Mouse (Mus musculus) cerebellum, adult 8-10 months (tissue): Measurements from ENCODE around the gene Aldh1l1.

ENCODE experiments used
- DNase-seq: peaks from one replicate; pipeline ENCODE4 v3.0.0; 2022

Aldh1l1 gene

DNA sequence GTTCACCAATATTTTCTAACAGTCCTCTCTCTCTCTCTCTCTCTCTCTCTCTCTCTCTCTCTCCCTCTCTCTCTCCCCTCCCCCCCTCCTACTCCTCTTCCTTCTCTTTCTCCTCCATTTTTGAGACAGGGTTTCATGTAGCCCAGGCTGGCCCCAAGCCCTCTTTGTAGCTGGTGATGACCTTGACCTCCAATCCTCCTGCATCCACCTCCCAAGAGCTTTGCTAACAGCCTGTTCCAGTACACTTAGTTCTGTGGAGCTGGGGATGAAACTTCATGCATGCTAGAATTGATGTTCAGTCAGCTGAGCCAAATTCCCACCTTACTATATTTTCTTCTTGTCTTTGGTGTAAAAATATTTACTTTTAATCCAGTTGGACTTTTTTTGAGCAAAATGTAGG is 67.0 kb downstream of the Aldh1l1 start:
- DNase-seq, result no peak

DNA sequence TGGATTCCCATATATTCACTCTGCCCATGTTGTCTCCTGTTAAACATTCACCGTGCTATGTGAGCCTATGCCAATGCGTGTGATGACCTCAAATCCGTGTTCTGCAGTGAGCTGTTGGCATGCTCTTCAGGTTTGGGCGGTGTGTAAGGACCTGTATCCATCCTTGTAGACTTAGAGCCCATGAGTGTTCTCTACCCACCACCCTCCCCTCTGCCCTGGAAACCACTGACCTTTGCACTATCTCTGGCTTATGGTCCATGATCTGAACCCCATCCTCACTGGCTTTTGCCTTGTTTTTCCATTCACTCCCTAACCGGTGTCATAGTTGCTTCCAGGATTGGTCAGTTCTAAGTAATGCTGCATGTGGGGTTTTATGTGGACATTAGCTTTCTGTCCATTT is 67.5 kb downstream of the Aldh1l1 start:
- DNase-seq, result no peak

DNA sequence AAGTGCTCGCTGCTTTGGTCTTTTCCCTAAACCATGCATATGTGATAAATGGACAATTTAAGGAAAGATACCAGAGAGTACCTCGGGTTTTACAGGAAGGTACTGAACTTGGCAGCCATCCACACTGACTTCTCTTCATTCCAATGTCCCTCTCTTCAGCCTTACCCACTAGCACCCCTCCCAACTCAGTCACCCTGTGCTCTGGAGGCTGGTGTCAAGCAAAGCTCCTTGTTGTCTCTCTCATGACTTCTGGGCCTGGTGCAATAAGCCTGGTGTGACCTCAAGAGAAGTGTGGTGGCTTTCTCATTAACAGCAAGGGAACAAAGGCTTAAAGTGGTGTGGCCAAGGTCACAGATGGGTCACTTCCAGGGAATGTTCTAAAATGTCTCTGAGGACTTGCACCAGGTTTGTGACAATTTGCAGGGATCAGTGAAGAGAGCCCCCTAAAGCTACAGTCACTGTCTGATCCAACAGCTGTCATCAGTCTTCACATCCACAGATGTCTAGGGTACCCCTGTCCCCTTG is 70.4 kb downstream of the Aldh1l1 start:
- DNase-seq, result no peak

DNA sequence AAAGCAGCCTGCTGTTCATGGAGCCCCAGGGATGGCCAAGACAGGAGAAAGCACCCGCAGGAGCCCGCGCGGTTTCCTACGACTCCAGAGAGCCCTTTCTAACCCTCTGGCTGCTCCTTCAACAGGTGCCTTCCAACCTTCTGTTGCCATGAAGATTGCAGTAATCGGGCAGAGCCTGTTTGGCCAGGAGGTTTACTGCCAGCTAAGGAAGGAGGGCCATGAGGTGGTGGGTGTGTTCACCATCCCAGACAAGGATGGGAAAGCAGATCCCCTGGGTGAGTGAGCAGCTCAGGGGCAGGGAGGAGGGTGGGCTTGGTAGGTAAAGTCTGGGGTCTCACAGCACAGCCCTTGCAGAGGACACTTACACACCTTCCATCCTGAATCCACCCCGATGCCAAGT is 70.8 kb downstream of the Aldh1l1 start:
- DNase-seq, result no peak

DNA sequence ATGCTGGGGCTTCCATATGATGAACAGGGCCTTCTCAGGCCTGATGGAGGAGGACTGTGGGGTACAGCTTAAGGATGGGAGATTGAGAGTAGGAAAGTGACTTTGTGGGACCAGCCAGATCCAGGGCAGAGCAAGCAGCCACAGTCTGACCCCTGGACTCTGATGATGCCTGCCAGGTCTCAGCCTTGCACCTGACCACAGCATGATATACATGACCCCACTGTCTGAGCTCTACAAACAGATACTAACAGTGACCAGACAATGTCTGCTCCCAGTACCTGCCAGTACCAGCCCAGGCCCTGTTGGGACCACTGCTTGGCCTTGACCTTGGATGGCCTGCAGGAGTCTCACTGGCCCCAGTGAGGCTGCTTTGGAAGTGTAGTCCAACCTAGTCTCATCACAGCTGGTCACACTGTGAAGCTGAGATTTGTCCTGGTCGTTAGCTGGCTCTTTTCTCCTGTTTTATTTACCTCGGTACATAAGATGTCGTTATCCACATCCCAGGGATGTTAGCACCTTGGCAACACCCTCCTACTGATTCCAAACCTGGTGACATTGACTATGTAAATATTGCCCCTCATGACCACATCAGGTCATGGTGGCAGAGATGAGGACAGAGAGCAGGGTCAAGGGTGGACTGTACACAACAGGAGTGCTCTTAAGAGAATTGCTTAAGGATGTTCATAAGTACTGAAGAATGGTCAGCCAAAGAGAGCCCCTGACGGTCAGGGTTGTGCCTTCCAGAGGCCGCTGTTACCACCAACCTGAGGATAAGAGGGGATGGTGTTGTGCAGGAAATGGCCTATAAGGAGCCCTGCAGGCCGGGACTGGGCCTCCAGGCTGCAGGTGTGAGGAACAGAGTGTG is 71.8 kb downstream of the Aldh1l1 start:
- no peak for DNase-seq

DNA sequence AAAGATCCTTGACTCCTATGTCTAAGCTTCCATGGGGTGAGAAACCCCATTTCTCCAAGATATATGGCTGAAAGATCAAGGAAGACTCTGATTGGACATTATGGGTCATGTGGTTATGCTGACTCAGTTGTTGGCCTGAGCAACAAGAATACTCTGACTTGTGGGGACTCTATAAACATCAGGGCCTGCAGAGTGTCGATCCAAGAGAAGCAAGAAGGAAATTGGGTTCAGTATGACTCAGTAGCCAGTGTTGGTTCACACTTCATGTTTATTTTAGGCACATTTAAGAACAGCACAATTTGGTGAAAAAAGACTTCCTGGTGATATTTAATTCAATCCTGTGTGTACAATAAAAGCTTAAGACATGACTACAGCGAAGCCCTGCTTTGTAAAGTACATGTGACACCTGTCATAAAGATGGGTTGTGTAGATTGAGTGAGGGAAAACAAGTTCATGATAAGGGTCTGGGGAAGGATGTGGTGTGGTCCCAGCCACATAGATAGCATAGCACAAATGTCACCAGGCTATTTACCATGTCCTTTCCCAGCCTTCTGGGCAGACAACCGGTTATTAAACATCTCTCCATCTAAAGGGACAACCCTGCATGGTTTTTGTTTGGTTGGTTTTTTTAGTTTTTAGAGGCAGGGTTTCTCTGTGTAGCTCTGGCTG is 74.3 kb downstream of the Aldh1l1 start:
- no peak for DNase-seq

DNA sequence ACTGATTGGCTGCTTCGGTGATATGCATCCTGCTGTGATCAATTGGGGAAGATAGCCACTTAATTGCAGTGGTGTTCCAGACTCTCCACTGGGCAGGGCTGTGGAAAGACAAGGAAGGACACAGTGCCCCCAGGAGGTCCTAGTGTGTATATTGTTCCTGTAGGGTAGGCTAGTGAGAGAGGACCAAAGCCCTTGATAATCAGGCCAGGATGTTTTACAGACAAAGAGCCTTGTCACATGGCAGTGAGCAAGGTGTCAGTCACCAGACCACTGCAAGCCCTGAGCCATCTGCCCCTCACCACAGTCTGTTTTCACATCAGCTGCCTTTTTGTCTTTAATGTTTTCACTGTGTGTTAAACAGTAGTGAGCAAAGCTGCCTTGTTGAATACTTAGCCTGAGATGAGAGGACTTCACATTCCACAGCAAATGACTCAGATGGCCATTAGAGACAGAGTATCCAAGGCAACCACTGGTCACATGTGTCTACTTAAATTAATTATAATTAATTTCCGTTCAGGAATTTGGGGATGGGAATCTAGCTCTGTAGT is 75.1 kb downstream of the Aldh1l1 start:
- no peak for DNase-seq

DNA sequence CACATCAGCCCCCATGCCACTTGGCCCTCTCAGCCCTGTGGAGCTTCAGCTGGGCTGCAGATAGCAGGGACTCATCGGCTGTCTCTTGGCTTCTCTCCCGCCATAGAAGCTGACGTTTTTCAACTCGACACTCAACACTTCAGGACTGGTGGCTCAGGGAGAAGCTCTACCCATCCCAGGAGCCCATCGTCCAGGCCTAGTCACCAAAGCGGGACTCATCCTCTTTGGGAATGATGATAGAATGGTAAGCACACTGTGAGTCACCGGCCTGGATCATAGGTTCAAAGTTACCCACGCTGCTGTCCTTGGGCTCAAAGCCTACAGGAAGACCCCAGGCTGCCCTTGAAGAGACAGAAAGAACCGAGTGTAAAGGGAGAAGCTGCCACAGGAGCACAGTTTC is 78.0 kb downstream of the Aldh1l1 start:
- DNase-seq, result no peak

DNA sequence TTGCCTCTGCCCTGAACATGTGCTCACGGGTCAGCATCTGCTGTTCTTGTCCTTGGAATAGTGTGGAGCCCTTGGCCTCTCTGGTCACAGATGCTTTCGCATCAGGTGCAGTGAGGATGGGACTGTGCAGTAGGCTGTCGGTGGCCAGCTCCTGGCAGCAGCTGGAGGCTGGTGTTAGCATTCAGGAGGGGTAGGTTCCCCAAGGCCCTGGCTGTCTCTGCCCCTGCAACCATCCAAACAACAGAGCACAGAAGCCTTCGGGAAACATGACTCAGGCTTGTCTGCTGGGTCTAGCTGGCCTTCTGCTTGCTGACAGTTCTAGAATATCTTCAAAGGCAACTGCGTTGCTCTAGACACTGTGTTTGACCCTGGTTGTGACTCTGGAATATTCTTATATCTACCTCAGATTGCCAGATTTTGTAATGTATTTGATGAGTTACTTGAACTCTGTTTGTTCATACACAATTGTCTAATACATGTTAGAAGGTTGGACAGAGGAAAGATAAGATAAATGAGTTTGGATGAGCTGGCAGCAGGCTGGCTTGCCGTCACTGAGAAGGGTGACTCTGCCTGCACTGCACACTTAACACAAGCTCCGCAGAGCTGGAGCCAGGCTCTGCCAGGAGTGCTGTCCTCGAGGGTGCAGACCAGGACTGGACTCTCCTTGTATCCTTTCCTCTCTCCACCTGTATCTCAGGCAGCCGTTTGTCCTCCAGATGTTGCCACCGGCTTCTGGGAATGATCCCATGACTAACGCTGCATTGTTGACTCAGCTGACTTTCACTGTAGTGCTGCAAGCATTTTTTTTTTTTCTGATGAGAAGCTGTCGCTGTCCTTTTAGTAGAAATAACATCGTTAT is 79.4 kb downstream of the Aldh1l1 start:
- DNase-seq, result no peak

DNA sequence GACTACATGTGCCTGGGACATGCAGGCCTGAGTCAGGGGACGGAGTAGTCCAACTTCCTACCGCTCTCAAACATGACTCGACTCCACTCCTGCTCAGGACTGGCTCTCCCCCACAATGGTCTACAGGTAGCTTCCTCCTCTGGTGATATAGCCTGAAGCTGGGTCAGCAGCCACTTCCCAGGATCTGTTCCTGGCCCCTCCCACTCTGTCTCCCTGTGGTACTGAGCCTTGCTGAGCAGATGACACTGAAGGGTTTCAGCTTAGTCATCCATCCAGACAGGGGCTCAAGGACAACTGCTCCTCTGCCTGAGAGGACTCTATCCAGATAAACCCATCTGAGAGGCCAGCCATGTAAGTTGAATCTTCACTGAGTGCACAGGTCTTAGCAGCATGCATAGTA is 81.3 kb downstream of the Aldh1l1 start:
- no peak for DNase-seq

DNA sequence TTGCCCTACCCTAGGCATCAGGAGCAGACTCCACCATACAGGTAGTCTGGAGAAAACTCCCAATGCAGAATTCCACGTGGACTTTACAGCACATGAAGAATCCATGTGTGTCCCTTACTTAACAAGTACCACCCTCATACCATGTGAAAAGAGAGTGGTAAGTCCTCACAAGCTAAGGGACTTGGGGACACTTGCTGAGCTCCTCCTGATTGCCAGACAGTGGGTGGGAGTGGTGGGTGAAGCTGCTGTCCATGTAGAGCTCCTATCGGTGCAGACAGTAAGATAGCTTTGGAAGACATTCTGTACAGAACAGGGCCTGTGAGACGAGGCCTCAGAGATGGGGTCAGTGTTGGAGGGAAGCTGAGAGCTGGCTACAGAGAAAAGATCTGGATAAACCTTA is 81.7 kb downstream of the Aldh1l1 start:
- DNase-seq, result no peak

DNA sequence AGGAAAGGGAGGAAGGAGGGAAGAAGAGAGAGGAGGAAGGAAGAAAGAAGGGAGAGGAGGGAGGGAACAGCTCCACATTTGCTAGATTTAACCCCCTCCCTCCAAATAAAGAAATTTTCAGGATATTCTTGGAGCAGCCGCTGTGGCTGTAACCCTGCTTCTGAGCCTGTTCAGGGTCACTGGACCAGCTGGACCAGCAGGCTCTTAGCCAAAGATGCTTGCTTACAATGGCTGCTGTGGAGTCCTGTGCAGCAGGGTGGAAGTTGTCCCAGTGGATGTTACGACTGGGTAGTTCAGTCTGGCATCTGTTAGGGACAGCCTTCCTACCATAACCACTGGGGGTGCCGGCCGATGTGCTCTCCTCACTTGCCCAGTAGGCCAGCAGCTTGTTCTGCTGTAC is 82.5 kb downstream of the Aldh1l1 start:
- DNase-seq, result no peak

DNA sequence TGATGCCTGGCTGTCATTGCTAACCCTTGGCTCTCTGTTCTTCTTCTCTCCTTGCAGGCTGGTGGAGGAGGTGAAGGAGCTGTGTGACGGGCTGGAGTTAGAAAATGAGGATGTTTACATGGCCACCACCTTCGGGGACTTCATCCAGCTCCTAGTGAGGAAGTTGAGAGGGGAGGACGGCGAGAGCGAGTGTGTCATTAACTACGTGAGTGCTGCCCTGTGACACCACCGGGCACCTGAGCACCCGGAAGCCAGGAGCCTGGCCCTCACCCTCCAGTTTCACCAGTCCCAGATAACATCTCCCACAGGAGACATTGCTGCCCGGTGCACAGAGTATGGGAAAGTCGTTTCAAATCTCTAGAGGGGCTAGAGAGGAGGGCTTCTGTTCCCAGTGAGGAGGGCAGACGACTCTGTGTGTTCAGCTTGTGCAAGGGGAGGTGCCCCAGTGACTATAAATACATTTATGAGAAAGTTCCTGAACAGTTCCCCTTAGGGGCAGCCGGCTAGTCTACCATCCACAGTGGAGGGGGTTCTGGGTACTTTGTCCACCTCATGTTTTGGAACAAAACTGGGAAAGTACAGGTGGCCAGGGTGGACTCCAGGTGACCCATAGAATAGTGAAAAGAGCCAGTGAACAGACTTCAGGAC is 83.6 kb downstream of the Aldh1l1 start:
- no peak for DNase-seq

DNA sequence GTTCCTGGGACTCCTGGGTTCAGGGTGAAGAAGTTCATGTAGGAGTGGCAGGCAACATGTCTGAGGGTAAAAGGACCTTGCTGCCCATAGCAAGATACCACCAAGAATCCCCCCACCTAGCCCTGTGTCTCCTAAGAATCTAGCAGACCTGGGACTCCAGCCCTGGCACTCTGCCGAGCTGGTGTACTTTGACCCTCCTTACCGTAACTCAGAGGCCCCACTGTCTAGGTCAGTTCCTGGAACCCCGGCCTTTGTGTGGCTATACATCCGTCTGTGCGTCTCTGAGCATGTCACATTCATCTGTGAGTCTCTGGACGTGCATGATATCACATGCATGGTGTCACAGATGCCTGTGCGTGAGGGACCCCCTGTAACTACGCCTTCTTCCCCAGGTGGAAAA is 84.2 kb downstream of the Aldh1l1 start:
- DNase-seq, result no peak

DNA sequence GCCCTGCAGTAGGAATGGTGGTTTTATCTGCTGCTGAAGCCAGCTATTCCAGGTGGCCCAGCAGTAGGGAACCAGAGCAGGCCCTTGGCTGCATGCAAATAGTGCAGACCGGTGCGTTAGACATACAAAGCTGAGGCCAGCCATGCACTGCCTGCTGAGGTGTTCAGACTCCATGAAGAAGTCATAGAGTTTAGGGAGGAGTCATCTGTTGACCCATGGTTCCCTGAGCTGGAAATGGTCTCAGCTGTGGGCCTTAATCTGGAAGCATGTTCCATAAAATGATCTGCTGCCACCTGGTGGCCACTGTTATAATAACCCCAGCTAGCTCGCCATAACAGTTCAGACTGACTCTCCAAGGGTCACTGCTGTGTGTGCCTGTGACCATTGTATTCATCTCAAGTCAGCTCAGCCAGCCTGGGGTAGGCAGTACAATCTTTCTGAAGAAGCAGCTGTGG is 89.1 kb downstream of the Aldh1l1 start:
- peak; percentile 82 for DNase-seq

DNA sequence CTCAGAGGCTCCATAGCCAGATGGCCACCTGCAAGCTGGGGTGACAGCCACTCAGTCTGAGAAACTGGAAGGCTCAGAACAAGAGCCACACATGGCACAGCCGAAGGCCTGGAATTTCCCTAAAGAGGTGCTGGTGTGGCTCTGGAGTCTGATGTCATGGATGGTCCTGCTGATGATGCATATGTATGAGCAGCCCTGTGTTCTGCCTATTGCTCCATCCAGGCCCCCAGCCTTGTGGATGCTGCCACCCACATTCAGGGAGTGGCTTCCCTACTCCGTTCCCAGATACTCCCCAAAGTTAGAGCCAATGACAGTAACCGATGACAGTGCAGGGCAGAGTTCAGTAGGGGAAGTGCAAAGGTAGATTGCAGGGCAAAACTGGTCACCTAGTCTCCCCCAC is 91.9 kb downstream of the Aldh1l1 start:
- DNase-seq, result no peak

DNA sequence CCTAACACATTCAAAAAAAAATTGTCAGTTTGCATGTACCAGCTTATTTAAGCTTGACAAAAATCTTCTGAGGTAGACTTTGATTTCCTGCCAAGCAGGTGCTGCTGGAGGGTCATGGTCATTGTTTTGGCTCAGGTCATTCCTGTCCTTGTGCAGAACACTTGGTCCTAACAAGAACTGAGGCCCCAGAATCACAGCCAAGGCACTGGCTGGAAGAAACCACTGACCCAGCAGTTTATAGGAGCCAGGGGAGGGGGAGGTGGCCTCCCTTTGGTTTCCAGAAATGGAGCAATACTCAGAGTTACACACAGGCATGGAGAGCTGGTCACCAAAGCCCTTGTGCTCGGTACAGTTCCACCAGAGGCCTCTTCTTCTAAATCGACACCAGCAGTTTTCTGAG is 96.1 kb downstream of the Aldh1l1 start:
- no peak for DNase-seq

DNA sequence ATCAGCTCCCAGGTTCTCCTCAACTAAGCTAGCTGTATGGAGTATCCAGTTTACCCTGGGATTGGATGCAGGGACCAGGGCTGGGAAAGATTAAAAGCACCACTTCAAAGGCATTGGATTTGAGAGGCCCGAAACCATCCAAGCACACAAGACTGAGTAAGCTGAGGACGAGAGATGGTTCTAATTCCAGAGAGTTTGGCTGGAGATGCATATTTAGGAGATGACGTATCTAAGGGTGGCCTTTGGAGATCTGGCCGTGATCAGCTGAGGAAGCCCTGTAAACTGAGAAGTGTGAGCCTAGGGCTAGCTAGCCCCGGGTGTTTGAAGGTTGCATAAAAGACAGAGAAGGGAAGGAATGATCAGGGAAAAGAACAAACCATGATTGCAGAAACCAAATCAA is 101.9 kb downstream of the Aldh1l1 start:
- no peak for DNase-seq

DNA sequence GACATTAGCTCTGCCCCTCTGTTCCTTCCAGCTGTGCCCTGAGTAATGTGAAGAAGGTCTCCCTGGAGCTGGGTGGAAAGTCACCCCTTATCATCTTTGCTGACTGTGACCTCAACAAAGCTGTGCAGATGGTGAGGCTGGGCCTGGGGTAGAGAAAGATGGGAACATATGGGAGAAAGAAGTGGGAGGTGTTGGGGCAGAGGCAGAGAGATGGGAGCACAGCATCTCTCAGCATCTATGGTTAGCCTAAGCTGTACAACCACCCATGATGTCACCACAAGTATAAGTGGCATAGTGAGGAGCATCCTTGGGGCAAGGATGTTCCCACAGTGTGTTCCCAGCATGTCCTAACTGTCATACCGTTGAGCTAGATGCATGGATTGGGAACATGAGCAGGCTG is 104.5 kb downstream of the Aldh1l1 start:
- no peak for DNase-seq

DNA sequence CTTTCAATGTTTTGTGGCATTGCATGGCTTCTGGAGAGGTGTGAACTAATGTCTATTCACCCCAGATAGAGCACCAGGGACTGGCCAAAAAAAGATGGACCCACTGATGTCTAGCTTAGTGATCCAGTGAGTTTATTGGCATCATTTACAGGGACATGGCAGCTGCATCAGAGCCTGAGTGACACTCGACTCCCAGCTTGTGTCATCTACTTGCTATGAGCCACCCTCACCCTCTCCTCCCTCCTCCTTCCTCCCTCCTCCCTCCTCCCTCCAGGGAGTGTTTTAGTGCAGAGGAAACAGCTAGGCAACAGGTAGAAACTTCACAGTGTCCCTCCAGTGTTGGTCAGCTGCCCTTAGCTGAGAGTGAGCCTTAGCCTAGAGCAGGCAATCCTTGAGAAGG is 108.7 kb downstream of the Aldh1l1 start:
- DNase-seq, result no peak

DNA sequence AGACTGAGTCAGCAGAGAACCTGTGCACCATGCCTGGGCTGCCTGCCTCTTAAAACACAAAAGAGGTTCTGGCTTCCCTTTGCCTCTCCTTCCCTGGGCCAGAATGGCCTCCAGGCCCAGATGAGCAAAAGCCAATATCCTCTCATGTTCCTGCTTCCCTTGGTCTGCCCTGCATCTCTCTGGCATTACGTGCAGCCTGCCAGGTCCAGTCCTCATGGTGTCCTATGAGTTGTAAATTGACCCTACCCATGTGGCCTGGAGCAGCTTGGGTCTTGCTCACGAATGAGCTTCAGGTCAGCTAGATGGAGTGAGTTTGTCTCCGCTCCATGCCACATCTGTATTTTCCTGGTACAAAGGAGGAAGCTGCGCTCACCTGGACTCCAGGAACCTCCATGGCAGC is 110.8 kb downstream of the Aldh1l1 start:
- DNase-seq, result no peak

DNA sequence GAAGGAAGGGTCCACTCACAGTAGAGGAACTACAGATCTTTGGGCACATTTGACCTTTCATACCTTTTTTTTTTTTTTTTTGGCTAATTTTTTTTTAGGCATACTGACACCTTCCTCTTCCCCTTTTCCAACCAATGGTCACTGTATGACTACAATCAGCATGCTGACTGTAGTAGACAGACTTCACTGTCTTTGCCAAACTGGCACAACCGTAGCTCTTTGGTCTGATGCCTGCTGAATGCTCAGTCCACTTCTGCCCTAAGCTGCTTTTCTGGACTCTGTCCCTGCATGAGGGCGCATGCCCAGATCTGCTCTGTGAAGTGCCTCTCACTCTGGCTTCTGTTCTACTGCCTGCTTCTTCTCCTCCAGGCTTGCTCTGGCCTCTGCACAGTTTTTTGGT is 111.4 kb downstream of the Aldh1l1 start:
- DNase-seq, result peak; percentile 73

DNA sequence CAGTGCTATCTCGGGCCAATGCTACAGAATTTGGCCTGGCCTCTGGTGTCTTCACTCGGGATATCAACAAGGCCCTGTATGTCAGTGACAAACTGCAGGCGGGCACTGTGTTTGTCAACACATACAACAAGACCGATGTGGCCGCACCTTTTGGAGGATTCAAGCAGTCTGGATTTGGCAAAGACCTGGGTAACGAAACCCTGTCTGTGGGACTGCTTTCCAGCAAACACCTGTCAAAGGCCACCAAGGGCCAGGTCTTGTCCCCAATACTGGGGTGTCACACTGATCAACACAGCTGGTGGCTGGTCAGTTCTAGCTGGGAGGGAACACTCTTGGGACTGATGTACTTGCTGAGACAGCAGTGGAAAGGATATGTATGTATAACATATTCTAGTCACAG is 112.0 kb downstream of the Aldh1l1 start:
- DNase-seq, result no peak
